Mouse (Mus musculus): ENCODE data around the gene As3mt. TPM values are rescaled to one million over a fixed set of nuclear protein-coding genes. Genes with fewer than 3 reads are reported as not detected.
A peak's percentile ranks its signal among the peaks of the same experiment; 100 is the strongest.
"Not testable (repeated sequence)": the region's sequence is repeated elsewhere in the genome, so short reads cannot be mapped to it uniquely, and the experiment has no call there.

The As3mt gene
- polyA plus RNA-seq, 1 experiment = 21.9 TPM

GRCm38 (mm10) chr19:46752235-46752634 is 45.0 kb downstream of the As3mt start:
- DNase-seq (ENCODE audit: low spot score) = no peak

- DNase-seq (ENCODE audit: low spot score) = peak; percentile 44
These were observed 47.8 kb downstream of the As3mt start for GRCm38 (mm10) chr19:46755066-46755465.

GRCm38 (mm10) chr19:46756221-46756620 is 49.0 kb downstream of the As3mt start:
- no peak for DNase-seq (ENCODE audit: low spot score)

GRCm38 (mm10) chr19:46759096-46759495 is 51.8 kb downstream of the As3mt start:
- no peak for DNase-seq (ENCODE audit: low spot score)

GRCm38 (mm10) chr19:46759909-46760308 is 52.7 kb downstream of the As3mt start:
- not testable (repeated sequence) for DNase-seq (ENCODE audit: low spot score)

GRCm38 (mm10) chr19:46760375-46761160 is 53.3 kb downstream of the As3mt start:
- DNase-seq (ENCODE audit: low spot score) = peak; percentile 78

- DNase-seq (ENCODE audit: low spot score) = peak; percentile 99
These were observed 54.1 kb downstream of the As3mt start, which contains the start of gene Cnnm2 for GRCm38 (mm10) chr19:46761247-46761946. Gene Cnnm2, plus strand, starts transcription at chr19:46761596.

- DNase-seq (ENCODE audit: low spot score) = no peak
These were observed 54.7 kb downstream of the As3mt start for GRCm38 (mm10) chr19:46761971-46762290.

GRCm38 (mm10) chr19:46762291-46762991 is 55.2 kb downstream of the As3mt start:
- DNase-seq (ENCODE audit: low spot score) = peak; percentile 35

- no peak for DNase-seq (ENCODE audit: low spot score)
These were observed 55.7 kb downstream of the As3mt start for GRCm38 (mm10) chr19:46762992-46763342.

- no peak for DNase-seq (ENCODE audit: low spot score)
These were observed 56.1 kb downstream of the As3mt start for GRCm38 (mm10) chr19:46763356-46763755.

GRCm38 (mm10) chr19:46763932-46764762 is 56.9 kb downstream of the As3mt start:
- DNase-seq (ENCODE audit: low spot score) = no peak

- DNase-seq (ENCODE audit: low spot score) = no peak
These were observed 57.5 kb downstream of the As3mt start for GRCm38 (mm10) chr19:46764763-46765117.

GRCm38 (mm10) chr19:46766125-46766524 is 58.9 kb downstream of the As3mt start:
- DNase-seq (ENCODE audit: low spot score) = no peak

GRCm38 (mm10) chr19:46769759-46770158 is 62.5 kb downstream of the As3mt start:
- no peak for DNase-seq (ENCODE audit: low spot score)

GRCm38 (mm10) chr19:46771801-46772200 is 64.5 kb downstream of the As3mt start:
- no peak for DNase-seq (ENCODE audit: low spot score)

GRCm38 (mm10) chr19:46776391-46776790 is 69.1 kb downstream of the As3mt start:
- no peak for DNase-seq (ENCODE audit: low spot score)

GRCm38 (mm10) chr19:46776850-46777249 is 69.6 kb downstream of the As3mt start:
- DNase-seq (ENCODE audit: low spot score) = no peak

GRCm38 (mm10) chr19:46777928-46778680 is 70.8 kb downstream of the As3mt start:
- no peak for DNase-seq (ENCODE audit: low spot score)

GRCm38 (mm10) chr19:46779130-46779529 is 71.9 kb downstream of the As3mt start:
- DNase-seq (ENCODE audit: low spot score) = not testable (repeated sequence)

- DNase-seq (ENCODE audit: low spot score) = no peak
These were observed 76.8 kb downstream of the As3mt start for GRCm38 (mm10) chr19:46784038-46784437.
